Mouse (Mus musculus): Measurements from ENCODE around the gene Prpf3. TPM values are rescaled to one million over a fixed set of nuclear protein-coding genes. Genes with fewer than 3 reads are reported as not detected.
"Not testable (repeated sequence)": the region's sequence is repeated elsewhere in the genome, so short reads cannot be mapped to it uniquely, and the experiment has no call there.

The Prpf3 gene
- polyA plus RNA-seq, 1 experiment from 2014 or later: 47.4 TPM

DNA sequence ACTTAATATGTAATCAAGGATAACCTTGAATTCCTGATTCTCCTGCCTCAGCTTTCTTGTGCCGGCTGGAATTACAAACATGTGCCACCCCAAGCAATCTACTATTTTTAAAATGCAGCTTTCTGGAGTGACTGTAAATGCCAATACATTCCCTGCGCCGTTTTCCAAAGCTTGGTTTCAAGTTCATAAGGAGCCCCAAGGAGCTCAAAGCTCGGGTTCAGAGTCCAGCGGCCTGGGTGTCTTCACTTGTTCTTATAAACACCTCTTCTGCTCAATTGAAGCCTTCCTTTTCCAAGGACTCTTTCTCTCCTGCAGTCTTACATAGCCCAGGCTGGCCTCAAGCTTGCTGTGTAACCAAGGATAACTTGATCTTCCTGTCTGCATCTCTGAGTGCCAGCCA lies 10.4 kb upstream of the Prpf3 start:
- no peak overlapping the region for H3K4me3 ChIP-seq (ENCODE audit: low read depth, low read length)
- no peak for ATAC-seq
- WGBS: 94% methylated on average over 5 of the region's 5 CpGs
- peaks cover 5% of the 10 kb centered on the region; the same call in 1 of the 2 replicates for H3K4me1 ChIP-seq (ENCODE audit: control insufficient read depth, insufficient read depth, low read length)
- no peak overlapping the region for H3K9ac ChIP-seq (ENCODE audit: low read length)
- no peak overlapping the region for H3K4me2 ChIP-seq (ENCODE audit: low read length)
- no peaks in the 10 kb centered on the region for H3K9me3 ChIP-seq (replicated peaks; ENCODE audit: control insufficient read depth, low read length)
- H3K36me3 ChIP-seq (ENCODE audit: control insufficient read depth, insufficient read depth, low read length): peaks cover 43% of the 10 kb centered on the region
- H3K27ac ChIP-seq (ENCODE audit: low read depth, low read length): no peak overlapping the region
- no peaks in the 10 kb centered on the region for H3K27me3 ChIP-seq (replicated peaks; ENCODE audit: control insufficient read depth, insufficient read depth, low read length)
- no peak for DNase-seq (ENCODE audit: low spot score)

DNA sequence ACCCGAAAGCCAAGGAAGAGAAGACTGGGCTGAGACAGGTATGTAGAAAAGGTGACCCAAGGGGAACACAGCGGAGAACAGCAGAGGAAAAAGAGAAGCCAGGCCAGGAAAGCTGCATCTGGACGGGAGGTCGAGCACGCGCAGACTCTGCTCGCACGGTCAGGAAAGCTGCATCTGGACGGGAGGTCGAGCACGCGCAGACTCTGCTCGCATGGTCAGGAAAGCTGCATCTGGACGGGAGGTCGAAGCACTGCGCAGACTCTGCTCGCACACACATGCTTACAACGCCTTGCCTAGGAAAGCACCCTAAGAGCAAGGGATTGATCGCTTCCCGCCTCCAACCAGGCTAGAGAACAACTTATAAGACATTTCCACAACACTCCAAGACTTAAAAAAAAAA lies 9.9 kb upstream of the Prpf3 start:
- WGBS: 93% methylated on average over 20 of the region's 20 CpGs
- H3K9ac ChIP-seq (ENCODE audit: low read length): no peak overlapping the region
- H3K4me1 ChIP-seq (ENCODE audit: control insufficient read depth, insufficient read depth, low read length): peaks cover 2% of the 10 kb centered on the region; the same call in 1 of the 2 replicates
- H3K4me2 ChIP-seq (ENCODE audit: low read length): no peak overlapping the region
- H3K4me3 ChIP-seq (ENCODE audit: low read depth, low read length): no peak overlapping the region
- DNase-seq (ENCODE audit: low spot score) (no peak), ATAC-seq (no peak)
- peaks cover 43% of the 10 kb centered on the region for H3K36me3 ChIP-seq (ENCODE audit: control insufficient read depth, insufficient read depth, low read length)
- H3K27me3 ChIP-seq (replicated peaks; ENCODE audit: control insufficient read depth, insufficient read depth, low read length): no peaks in the 10 kb centered on the region
- H3K27ac ChIP-seq (ENCODE audit: low read depth, low read length): no peak overlapping the region
- H3K9me3 ChIP-seq (replicated peaks; ENCODE audit: control insufficient read depth, low read length): no peaks in the 10 kb centered on the region

DNA sequence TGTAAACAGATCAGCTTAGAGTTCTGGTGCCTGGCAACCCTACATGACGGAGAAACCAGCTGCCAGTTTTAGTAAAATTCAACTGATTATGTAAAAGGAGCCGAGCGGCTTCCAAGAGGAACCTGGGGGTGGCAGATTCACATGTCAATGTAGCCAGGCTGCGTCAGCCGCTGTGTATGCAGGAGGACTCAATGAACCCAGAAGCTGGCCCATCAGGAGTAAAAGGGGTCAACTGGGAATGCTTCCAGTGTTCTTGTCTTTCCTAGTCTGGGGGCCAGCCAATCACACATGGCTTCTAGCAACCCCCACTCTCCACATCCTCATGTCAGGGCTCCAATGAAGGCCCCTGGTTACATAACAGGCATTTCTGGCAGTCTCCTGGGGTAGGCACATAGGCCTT lies 9.4 kb upstream of the Prpf3 start:
- Histone ChIP-seq H3K9ac (ENCODE audit: low read length) (no peak overlapping the region), H3K36me3 (ENCODE audit: control insufficient read depth, insufficient read depth, low read length) (peaks cover 43% of the 10 kb centered on the region), H3K27ac (ENCODE audit: low read depth, low read length) (no peak overlapping the region), H3K27me3 (replicated peaks; ENCODE audit: control insufficient read depth, insufficient read depth, low read length) (no peaks in the 10 kb centered on the region), H3K4me2 (ENCODE audit: low read length) (no peak overlapping the region), H3K4me1 (ENCODE audit: control insufficient read depth, insufficient read depth, low read length) (no peaks in the 10 kb centered on the region), H3K4me3 (ENCODE audit: low read depth, low read length) (no peak overlapping the region), H3K9me3 (replicated peaks; ENCODE audit: control insufficient read depth, low read length) (no peaks in the 10 kb centered on the region)
- DNase-seq (ENCODE audit: low spot score) (no peak), ATAC-seq (no peak)
- WGBS: 96% methylated on average over 5 of the region's 5 CpGs

DNA sequence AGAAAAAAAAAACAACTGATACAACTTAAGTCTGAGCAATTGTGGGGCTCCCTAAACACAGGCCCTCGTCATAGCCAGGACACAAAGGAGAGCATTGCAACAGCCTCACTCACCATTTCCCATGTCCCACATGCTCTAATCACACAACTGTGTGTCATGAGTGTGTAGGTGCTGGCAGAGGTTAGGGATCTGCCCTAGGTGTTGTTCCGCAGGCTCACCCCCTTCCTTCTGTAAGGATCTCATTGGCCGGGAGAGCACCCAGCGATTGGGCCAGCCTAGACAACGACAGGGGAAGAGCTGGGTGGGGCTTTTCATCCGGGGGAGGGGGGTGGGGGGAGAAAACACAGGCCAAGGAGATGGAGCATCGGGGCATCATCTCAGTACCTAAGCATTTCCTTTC lies 7.9 kb upstream of the Prpf3 start:
- Histone ChIP-seq H3K27ac (ENCODE audit: low read depth, low read length) (no peak overlapping the region), H3K9ac (ENCODE audit: low read length) (no peak overlapping the region), H3K9me3 (replicated peaks; ENCODE audit: control insufficient read depth, low read length) (no peaks in the 10 kb centered on the region), H3K27me3 (replicated peaks; ENCODE audit: control insufficient read depth, insufficient read depth, low read length) (no peaks in the 10 kb centered on the region), H3K4me1 (ENCODE audit: control insufficient read depth, insufficient read depth, low read length) (no peaks in the 10 kb centered on the region), H3K4me3 (ENCODE audit: low read depth, low read length) (no peak overlapping the region), H3K4me2 (ENCODE audit: low read length) (no peak overlapping the region), H3K36me3 (ENCODE audit: control insufficient read depth, insufficient read depth, low read length) (peaks cover 28% of the 10 kb centered on the region)
- 71% methylated on average over 7 of the region's 7 CpGs for WGBS
- ATAC-seq: no peak
- DNase-seq (ENCODE audit: low spot score): no peak

DNA sequence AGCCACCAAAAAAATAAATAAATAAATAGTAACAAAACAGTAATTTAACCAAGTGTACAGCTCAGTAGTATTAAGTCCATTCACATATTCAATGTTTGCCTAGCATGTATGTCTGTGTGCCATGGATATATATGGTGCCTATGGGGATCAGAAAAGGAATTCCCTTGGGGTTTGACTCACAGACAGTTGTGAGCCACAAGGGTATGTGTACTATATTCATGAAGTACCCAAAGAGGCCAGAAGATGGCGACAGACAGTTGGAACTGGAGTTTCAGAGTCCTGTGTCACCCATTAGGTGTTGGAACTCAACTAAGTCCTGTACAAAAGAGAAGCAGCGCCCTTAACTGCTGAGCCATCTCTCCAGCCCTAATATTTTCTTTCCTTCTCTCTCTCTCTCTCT lies 6.1 kb upstream of the Prpf3 start:
- 31% methylated on average over 2 of the region's 2 CpGs for WGBS
- ATAC-seq: peak; percentile 74

GRCm38 (mm10) chr3:95861216-95861615 lies 5.5 kb upstream of the Prpf3 start:
- H3K36me3 ChIP-seq (ENCODE audit: control insufficient read depth, insufficient read depth, low read length): peaks cover 16% of the 10 kb centered on the region
- no peak overlapping the region for H3K27ac ChIP-seq (ENCODE audit: low read depth, low read length)
- H3K9me3 ChIP-seq (replicated peaks; ENCODE audit: control insufficient read depth, low read length): no peaks in the 10 kb centered on the region
- no peak overlapping the region for H3K4me3 ChIP-seq (ENCODE audit: low read depth, low read length)
- no peak overlapping the region for H3K9ac ChIP-seq (ENCODE audit: low read length)
- DNase-seq (ENCODE audit: low spot score) (no peak), ATAC-seq (no peak)
- H3K4me2 ChIP-seq (ENCODE audit: low read length): no peak overlapping the region
- WGBS: 73% methylated on average over 10 of the region's 10 CpGs
- H3K4me1 ChIP-seq (ENCODE audit: control insufficient read depth, insufficient read depth, low read length): no peaks in the 10 kb centered on the region
- no peaks in the 10 kb centered on the region for H3K27me3 ChIP-seq (replicated peaks; ENCODE audit: control insufficient read depth, insufficient read depth, low read length)

More for the DNA sequence above, 6.1 kb upstream of the Prpf3 start:
- no peaks in the 10 kb centered on the region for H3K27me3 ChIP-seq (replicated peaks; ENCODE audit: control insufficient read depth, insufficient read depth, low read length)
- H3K27ac ChIP-seq (ENCODE audit: low read depth, low read length): no peak overlapping the region
- peak; percentile 87 for DNase-seq (ENCODE audit: low spot score)
- no peaks in the 10 kb centered on the region for H3K9me3 ChIP-seq (replicated peaks; ENCODE audit: control insufficient read depth, low read length)
- H3K9ac ChIP-seq (ENCODE audit: low read length): no peak overlapping the region
- H3K4me2 ChIP-seq (ENCODE audit: low read length): no peak overlapping the region
- H3K36me3 ChIP-seq (ENCODE audit: control insufficient read depth, insufficient read depth, low read length): peaks cover 16% of the 10 kb centered on the region
- H3K4me1 ChIP-seq (ENCODE audit: control insufficient read depth, insufficient read depth, low read length): no peaks in the 10 kb centered on the region
- no peak overlapping the region for H3K4me3 ChIP-seq (ENCODE audit: low read depth, low read length)

DNA sequence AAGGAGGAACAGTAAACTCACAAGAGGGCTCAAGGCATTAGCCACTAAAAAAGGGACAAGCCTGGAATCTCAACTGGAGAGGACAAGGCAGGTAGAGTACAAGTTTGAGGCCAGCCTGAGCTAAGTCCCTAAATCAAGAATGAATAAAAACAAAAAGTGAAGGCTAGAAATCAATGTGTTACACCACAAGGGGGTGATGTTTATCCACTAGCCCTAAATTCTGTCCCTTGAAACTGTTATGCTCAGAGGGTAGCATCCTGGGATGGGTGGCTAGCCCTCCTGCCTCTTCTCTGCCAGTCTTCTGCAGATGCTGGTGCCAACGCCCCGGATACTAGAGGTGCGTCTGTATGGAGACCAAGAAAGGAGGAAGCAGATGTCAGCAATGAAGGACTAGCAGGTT lies 4.6 kb upstream of the Prpf3 start:
- Histone ChIP-seq H3K27ac (ENCODE audit: low read depth, low read length) (no peak overlapping the region), H3K27me3 (replicated peaks; ENCODE audit: control insufficient read depth, insufficient read depth, low read length) (no peaks in the 10 kb centered on the region), H3K36me3 (ENCODE audit: control insufficient read depth, insufficient read depth, low read length) (peaks cover 9% of the 10 kb centered on the region), H3K9me3 (replicated peaks; ENCODE audit: control insufficient read depth, low read length) (no peaks in the 10 kb centered on the region), H3K9ac (ENCODE audit: low read length) (no peak overlapping the region), H3K4me2 (ENCODE audit: low read length) (no peak overlapping the region), H3K4me3 (ENCODE audit: low read depth, low read length) (no peak overlapping the region), H3K4me1 (ENCODE audit: control insufficient read depth, insufficient read depth, low read length) (no peaks in the 10 kb centered on the region)
- 95% methylated on average over 3 of the region's 3 CpGs for WGBS
- DNase-seq (ENCODE audit: low spot score) (peak; percentile 12), ATAC-seq (no peak)

- not testable (repeated sequence) for ATAC-seq; H3K9me3 ChIP-seq (replicated peaks; ENCODE audit: control insufficient read depth, low read length); H3K4me1 ChIP-seq (ENCODE audit: control insufficient read depth, insufficient read depth, low read length); H3K27ac ChIP-seq (ENCODE audit: low read depth, low read length); H3K36me3 ChIP-seq (ENCODE audit: control insufficient read depth, insufficient read depth, low read length); H3K9ac ChIP-seq (ENCODE audit: low read length); H3K4me3 ChIP-seq (ENCODE audit: low read depth, low read length); DNase-seq (ENCODE audit: low spot score); H3K4me2 ChIP-seq (ENCODE audit: low read length); H3K27me3 ChIP-seq (replicated peaks; ENCODE audit: control insufficient read depth, insufficient read depth, low read length)
- WGBS: 80% methylated on average over 3 of the region's 3 CpGs
Measured at GRCm38 (mm10) chr3:95858278-95858677, 2.6 kb upstream of the Prpf3 start.

DNA sequence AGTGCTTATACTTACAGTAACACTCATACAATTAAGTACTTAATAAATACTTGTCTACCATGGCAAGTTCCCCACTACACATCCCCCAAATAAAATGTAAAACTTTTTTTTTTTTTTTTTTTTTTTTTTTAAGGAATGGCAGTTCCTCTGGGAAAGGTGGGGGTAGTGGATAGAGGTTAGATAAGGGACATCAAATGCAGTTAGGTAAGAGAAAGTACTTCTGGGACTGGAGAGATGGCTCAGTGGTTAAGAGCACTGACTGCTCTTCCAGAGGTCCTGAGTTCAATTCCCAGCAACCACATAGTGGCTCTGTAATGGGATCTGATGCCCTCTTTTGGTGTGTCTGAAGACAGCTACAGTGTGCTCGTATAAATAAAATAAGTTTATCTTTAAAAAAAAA lies 1.4 kb upstream of the Prpf3 start:
- H3K27ac ChIP-seq (ENCODE audit: low read depth, low read length); H3K4me3 ChIP-seq (ENCODE audit: low read depth, low read length); H3K9me3 ChIP-seq (replicated peaks; ENCODE audit: control insufficient read depth, low read length); H3K4me1 ChIP-seq (ENCODE audit: control insufficient read depth, insufficient read depth, low read length); H3K27me3 ChIP-seq (replicated peaks; ENCODE audit: control insufficient read depth, insufficient read depth, low read length); DNase-seq (ENCODE audit: low spot score); ATAC-seq; H3K4me2 ChIP-seq (ENCODE audit: low read length); H3K9ac ChIP-seq (ENCODE audit: low read length): not testable (repeated sequence)
- WGBS: 83% methylated on average over 1 of the region's 1 CpGs
- peaks cover 15% of the 10 kb centered on the region for H3K36me3 ChIP-seq (ENCODE audit: control insufficient read depth, insufficient read depth, low read length)

Data from forebrain, embryonic 14.5 days (tissue).